Mouse (Mus musculus) c-Kit-positive CD71-positive TER-119-negative erythroid progenitor cells, embryonic 14.5 days (primary cell): ENCODE data around the gene Ahcyl1.

Experiments used
- DNase-seq: peaks from one replicate; pipeline ENCODE4 v3.0.0-alpha.2; 2013; ENCODE audit warnings: low read depth

Gene Ahcyl1

DNA sequence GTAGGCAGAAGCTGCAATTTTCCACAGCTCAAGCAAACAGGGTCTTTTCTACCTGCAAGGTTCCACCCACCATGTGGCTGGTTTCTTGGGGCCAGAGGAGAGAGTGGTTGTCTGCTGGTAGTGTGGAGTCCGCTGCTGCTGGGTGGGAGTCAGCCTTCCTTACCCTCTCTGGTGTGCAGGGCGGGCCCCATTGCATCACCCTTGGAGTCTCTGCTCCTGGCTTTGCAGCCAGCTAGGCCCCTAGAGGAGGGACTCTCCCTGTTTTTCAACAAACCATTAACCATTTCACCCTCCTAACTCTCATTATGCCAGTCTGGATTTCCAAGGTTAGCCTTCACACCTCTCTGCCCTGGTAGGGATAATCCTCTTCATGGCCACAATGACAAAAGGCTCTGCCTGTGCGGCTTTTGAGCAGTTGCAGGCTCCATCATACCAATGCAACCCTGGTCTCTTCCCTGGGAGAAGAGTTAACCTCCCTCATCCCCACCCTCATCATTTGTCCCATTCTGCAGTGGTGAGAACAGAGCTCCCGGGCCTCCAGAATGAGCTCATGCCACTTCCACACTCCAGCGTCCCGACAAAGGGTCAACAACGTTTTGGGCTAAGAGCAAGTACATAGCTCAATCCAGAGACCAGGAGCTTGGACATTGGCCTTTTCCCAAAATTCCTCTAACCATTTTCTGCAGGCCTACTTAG lies 7.5 kb upstream of the Ahcyl1 start:
- DNase-seq = no peak

DNA sequence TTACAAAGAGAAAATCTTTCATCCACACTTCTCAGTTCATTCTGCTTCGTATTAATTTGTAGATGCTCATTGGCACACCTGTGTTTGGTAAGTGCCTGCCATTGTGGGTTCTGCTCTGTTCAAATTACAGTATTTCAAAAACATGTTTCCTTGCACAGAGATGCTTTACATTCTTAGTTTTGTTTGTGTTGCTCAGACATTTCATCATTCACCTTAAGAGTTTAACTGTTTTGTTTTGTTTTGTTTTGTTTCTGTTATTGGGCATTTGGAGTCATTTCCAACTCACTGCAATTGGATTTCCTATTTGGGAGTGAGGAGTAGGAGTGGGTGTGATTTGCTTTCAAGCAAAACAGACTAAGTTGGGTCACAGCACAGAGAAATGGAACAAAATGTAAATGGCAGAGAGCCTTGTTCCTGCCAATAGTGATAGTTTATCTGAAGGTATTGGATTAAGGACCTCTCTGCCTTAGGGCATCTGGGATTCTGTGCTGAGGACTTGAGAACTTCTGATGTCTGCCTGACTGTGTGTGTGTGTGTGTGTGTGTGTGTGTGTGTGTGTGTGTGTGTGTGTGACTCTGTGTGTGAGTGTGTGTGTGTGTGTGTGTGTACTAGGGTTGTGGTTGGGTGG lies 5.5 kb upstream of the Ahcyl1 start:
- no peak for DNase-seq

DNA sequence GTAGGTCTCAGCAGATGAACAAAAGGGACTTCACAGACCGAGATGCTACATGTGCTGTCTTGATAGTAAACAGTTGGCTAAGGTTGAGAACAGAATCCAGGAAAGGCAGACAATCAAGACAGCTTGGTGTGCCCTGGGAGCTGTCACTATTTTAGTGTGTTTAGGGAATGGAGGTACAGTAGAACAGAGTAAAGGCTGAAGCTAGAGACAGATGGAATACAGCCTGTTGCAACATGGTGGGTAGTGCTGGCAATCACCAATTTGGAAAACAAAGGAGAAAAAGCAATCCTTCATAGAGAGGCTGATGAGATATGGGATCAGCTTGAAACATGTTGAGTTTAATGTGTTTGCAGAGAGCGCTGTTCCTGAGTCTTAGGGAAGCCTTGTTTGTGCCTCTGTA lies 4.3 kb upstream of the Ahcyl1 start:
- no peak for DNase-seq

DNA sequence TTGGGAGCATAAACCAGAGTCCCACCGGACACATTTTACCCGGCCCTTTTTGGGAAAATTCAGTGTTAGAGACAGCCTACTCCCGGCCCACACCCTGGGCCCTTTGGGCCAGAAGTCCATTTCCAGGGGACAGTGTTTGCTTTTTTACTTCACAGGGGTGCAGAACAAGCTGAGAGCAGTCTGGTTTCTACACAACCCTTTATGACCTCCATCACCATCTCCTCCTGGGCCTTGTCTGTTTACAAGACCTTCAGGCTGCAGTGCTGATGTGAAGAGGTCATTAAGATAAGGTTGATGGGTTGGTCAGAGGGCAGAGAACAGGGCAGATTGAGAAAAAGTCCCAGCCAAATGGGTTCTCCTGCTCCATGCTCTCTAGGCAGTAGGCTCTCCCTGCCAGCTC lies 550 bp upstream of the Ahcyl1 start:
- no peak for DNase-seq

DNA sequence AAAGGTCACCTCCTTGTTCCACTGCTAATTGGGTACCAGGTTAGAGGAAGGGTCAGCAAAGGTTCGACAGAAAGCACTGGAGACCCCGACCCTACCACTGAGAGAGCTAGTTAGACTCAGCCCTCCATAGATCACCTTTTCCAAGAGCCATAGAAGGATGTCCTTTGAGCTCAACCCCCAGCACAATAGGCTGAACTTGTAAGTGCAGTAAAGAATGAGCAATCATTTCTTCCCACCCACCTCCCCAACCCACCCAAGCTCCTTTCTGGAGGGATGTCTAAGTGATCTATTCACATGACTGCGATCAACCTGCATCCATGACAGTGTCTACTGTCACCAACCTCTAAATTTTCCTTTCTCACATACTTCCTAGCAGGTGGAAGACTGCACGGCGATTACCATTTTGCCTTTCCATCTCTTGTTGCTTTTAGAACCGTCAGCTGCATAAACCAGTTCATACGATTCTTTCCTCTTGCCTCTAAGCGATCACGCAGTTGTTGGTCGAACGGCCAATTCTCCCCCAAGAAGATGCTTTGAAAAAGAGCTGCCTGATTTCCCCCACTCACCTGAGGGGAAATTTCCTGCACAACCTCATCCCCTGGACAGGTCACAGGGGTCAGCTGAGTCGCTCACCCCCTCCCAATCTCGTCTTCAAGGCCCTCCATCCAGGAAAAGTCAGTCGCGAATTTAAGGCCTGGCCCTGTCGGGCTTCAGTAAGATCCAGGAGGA lies 977 bp downstream of the Ahcyl1 start:
- no peak for DNase-seq

DNA sequence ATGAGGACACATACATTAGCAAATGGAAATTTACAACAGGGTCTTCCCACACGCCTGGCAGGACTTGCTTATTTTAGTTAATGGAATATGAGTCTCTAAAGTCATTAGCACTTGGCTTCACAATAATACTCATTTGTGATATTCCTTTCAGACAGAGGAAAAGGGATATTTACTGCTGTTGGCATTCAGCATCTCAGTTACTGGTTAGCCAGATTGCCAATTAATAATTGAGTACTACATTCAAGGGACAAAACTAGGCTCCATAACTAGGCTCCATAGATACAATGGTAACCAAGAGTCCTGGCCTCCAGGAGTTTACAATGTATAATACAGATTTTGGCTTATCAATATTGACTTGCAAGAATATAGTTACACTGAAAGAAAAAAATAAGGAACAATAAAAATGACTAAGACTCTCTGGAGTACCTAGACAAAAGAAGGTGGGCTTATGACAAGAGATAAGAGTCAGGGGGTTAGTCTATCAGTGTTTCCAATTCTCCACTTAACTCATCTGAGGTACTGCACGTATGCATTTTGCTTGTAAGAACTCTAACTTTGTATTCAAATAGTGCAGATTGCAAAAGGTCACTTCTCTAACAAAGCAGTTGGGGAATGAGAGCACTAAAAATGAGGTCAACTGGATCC lies 2.0 kb downstream of the Ahcyl1 start:
- no peak for DNase-seq

DNA sequence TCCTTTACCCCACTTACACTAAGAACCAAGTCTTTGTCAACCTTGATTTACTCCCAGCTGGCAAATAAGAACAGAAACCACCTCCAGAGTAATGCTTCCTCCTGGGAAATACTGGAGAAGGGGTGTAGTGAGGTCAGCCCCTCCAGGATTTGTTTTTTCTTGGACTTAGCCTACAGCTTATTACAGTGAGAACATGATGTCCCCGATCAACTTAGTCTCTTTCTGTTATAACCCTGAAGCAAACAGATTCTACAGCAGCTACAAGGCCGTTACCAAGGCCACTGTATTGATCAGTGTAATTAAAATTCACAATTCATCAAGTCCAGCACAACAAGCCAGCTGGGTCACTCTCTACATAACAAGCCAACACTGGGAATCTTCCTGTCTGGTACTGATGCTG lies 6.0 kb downstream of the Ahcyl1 start:
- DNase-seq = no peak

DNA sequence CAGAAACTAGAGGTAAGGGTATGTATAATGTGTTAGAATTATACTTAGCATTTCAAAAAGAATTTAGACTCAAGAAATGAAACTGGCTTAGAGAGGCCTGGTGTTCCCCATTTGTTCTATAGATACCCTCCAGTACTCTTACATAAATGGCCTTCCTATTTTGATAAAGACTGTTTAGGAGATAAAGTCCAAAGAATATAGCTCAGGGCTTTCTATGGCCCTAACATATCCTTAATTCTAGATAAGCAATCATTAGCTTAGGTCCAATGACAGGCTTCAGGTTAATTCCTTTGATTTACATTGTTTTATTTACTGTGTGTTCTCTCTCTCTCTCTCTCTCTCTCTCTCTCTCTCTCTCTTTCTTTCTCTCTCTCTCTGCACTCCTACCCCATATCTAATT lies 7.1 kb downstream of the Ahcyl1 start:
- no peak for DNase-seq

DNA sequence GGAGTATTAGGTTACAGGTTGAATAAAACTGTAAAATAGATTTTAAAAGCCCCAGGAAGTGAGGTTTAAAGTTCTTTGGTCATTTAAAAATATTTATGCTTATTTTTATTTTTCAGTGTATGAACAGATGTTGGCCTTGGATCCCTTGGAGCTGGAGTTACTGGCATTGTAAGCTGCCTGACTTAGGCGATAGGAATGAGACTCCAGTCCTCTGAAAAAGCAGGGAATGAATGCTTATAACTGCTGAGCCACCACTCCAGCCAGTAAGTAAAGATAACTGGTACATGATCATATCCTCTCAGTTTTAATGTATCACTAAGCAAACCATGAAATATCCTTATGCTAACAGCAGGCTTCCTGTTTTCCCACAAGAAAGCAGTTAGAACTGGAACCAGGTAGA lies 8.1 kb downstream of the Ahcyl1 start:
- DNase-seq = no peak

DNA sequence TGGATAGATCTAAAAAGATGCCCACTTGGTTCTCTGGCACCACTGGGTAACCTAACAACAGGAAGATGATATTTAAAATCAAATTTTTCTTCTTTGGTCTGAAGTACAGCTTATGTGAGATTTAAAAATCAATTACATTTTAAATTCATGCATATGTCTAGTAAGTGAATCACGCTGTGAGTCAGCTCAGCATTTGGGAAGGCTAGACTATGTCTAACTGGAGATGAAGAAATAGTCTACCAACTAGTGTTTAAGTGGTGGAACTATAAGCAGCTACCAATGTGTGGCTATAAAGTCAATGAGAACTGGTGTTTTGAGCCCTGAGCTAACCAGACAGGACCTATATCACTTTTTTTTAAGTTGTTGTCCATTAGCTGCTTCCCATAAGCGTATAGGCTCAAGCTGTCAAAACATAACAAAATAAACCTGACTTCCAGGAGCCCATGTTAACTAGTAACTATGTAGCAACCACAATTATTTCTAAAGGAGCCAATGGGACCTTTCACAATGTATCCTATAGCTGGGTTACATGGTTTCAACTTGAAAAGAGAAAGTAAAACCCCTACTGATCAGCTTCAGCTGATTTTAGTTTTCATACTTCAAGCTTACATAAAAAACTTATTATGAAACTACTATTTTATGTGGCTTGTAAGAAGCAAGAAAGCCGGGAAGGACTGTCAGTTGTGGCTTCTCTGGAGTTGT lies 9.9 kb downstream of the Ahcyl1 start:
- no peak for DNase-seq

DNA sequence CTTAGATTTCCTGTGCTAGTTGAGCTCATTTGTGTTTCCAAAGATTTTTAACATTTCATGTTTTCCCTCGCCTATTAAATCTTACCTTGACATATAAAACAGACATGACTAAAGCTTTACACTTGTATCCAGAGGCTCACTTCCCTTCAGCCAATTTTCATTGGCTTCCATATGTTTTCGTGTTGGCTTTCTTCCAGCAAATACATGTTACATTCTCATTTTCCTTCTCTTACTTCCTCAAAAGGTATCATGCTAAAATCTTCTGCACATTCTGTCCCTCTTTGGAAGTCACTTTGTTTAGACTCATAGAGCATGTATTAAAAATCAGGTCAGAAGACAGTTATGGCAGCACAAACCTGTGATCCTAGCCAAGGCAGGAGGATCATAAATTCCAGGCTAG lies 10.7 kb downstream of the Ahcyl1 start:
- no peak for DNase-seq

DNA sequence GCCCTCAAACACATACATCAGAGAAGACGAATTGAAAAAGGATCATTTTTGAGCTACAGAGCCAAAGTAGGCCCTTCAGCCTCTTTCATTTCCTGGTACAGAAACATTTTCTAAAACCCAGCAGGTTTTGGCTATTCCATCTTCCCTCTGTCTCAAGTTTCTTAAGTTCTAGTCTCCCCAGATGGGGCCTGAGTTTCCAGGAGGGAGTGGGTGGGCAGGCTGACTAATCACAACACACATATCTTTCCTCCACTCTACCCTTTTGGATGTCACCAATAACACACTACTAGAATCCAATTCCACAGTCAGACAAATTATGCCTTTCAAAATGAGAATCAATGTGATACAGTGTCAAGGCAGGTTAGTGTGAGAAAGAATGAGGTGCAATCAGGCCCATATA lies 12.8 kb downstream of the Ahcyl1 start:
- DNase-seq = no peak

DNA sequence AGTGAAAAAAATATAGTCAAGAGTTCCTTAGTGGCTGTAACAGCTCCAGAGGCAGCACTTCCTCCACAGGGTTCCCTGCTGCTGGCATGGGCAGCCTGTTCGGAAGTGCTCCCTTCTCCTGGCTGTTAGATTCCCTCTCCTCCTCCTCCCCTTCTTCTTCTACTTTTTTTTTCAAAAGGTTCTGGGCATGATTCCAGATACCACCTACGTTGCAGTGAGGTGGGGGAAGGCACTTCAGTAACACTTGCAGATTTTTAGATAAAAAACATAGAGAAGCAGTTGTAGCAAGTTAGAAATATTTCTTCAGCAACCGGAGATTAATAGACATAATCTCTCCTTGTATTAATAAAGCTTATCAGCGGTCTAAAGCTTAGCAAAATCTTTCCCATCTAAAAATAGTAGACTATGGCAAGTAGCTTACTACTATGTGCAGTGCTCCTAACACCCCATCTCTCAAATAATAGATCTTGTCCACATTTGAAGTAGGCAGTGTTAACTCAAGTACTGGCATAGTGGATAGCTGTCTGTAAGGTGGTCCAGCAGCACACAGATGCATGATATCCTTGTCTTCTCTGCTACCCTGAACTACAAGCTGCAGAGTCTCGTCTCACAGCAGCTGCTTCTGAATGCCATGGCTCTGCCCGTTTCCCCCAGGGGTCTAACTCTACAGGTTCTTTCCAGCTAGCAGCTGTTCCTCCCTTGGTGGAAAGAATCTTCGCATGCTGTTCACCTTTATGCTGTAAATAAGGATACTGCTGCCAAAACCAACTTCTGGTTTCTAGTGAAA lies 15.4 kb downstream of the Ahcyl1 start:
- no peak for DNase-seq

DNA sequence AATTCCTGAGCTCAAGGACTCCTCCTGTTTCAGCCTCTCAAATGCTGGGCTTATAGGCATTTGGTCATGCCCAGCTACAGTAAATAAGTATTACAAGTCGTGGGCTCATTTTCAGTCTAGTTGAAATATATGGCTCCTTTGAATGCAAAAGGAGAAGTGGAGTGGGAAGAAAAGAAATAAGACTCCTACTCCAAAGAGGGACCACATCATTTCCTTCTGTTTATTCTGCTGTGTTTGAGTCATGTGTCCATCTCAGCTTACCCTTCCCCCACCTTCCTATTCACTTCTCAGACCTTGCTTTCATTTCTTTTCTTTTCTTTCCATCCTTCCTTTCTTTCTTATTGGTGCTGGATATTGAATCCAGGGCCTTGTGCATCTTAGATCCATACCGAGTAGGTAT lies 24.9 kb downstream of the Ahcyl1 start:
- no peak for DNase-seq

DNA sequence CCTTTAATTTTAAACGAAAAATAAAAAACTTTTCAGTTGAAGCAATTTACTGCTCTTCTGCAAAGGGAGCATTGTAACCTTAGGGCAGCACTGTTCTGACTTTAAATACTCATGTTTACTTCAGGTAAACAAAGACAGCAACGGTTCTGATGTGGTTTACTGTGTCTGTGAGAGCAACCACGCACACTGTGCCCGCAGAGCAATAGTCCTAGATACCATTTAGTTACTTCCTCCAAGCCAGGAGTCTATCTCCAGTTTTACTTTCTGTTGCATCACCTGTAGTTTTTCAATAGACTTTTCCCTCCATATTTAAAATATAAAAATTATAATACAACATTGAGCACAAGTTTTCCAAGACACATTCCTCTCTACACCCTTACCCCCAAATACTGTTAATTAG lies 25.9 kb downstream of the Ahcyl1 start:
- DNase-seq = no peak

DNA sequence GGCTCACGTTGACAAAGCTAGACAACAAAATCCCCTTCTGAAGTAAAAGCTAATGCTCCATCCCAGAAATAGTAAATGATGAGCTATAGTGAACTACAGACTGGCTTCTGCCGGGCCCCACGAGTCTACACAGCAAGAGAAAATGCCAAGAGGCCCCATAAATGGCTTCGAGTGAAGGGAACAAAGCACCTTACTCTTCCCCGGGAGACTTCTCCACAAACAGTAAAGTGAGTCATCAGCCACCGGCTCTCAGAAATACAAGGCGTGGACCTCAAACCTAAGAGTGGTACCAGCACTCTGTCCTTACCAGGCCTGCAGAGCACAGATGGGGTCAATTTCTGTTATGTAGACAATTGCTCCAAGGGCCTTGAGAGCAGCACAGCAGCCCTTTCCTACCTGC lies 27.6 kb downstream of the Ahcyl1 start:
- DNase-seq = no peak

DNA sequence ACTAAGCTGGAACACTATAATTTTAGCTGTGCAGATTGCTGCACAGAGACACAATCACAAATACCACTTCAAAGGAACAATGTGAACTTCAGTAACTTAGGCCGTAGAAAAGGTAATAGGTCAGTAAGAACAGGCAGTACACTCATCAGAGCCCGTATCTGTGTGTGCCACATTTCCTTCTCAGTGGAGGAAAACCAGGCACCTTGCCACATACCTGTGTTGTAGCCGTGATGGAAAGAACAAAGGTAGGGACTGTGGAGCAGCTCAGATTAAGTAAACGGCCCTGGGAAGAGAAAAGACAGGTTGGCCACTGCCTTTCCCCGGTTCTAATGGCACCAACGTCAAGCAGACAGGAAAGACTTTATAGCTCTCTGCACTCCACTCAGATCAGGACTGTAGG lies 28.9 kb downstream of the Ahcyl1 start:
- no peak for DNase-seq

DNA sequence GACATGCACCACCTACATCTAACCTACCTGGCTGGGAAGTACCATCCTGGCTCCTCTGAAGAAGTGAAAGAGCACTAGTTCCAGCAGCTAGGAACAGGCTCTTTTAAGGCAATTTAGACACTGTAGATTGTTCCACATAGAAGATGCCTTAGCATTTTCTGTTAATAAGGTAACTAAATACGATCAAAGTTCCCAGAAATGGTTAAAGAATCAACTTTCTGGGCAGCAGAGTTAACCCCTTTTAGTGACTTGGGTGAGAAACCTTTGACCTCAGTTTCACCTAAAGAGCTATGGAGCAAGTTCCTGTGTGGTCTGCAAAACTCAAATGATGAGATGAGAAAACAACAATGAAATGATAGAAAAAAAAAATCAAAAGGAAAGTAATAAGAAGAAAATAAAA lies 31.7 kb downstream of the Ahcyl1 start:
- no peak for DNase-seq

DNA sequence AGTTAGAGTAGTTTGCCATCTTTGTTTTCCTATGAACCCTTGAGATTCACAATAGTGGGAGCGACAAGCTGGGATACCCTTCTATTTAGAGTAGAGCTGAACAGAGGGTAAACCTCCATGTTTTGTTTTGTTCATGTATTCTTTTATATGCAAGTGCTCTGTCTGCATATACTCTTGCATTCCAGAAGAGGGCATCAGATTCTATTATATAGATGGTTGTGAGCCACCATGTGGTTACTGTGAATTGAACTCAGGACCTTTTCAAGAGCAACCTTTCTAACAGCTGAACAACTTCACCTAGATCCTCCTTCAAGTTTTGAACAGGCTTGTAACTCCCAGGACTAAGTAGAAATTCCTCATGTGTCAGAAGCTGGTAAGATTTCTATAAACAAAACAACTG lies 37.4 kb downstream of the Ahcyl1 start:
- no peak for DNase-seq

DNA sequence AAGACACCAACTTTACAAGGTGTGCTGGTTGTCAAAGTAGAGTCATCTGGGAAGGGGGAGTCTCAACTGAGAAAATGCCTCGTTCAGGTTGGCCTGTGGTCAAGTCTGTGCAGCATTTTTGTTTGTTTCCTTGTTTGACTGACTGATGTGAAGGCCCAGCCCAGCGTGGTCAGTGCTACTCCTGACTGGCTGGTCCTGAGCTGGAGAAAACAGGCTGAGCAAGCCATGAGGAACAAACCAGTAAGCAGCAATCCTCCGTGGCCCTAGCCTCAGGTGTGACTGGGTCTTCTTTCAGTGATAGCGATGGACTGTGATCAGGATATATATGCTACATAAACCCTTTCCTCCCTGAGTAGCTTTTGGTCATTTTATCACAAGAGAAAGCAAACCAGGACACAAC lies 39.5 kb downstream of the Ahcyl1 start:
- no peak for DNase-seq

DNA sequence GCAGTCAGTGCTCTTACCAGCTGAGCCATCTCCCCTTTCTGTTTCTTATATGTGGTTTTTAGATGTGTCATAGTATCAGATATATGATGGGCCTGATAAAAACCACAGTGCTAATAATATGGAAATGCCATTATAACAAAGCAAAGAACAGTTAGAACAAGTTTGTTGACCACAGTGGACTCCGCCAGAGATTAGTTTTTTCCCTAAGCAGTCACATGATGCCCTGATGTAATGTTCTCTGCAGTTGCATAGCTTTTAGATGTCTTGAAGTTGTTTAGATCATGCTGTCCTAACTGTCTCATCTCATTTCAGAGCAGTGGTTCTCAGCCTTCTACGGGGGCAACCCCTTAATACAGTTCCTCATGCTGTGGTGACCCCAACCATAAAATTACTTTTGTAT lies 40.2 kb downstream of the Ahcyl1 start:
- no peak for DNase-seq

DNA sequence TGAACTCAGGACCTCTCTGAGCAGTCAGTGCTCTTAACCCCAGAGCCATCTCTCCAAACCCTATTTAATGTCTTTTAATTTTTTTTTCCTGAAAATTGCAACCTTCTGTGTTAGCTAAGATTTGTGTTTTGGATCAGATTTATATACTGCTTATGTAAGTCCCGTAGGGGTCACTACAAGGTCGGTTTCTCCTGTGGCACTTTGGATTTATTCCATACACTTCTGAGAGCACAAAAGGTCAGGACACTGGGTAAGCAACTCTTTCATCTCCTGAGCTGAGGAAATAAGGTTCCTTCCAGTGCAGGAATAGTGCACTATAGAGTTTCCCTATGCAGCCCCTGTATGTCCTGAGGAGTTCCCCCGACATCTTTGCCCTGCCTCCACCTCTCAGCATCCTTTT lies 40.9 kb downstream of the Ahcyl1 start:
- DNase-seq = no peak
